Mouse (Mus musculus): ENCODE results near the gene Tspoap1. TPM values are rescaled to one million over a fixed set of nuclear protein-coding genes. Genes with fewer than 3 reads are reported as not detected.
A peak's percentile ranks its signal among the peaks of the same experiment; 100 is the strongest.

Tspoap1 gene
- polyA plus RNA-seq, 1 experiment: not detected

DNA sequence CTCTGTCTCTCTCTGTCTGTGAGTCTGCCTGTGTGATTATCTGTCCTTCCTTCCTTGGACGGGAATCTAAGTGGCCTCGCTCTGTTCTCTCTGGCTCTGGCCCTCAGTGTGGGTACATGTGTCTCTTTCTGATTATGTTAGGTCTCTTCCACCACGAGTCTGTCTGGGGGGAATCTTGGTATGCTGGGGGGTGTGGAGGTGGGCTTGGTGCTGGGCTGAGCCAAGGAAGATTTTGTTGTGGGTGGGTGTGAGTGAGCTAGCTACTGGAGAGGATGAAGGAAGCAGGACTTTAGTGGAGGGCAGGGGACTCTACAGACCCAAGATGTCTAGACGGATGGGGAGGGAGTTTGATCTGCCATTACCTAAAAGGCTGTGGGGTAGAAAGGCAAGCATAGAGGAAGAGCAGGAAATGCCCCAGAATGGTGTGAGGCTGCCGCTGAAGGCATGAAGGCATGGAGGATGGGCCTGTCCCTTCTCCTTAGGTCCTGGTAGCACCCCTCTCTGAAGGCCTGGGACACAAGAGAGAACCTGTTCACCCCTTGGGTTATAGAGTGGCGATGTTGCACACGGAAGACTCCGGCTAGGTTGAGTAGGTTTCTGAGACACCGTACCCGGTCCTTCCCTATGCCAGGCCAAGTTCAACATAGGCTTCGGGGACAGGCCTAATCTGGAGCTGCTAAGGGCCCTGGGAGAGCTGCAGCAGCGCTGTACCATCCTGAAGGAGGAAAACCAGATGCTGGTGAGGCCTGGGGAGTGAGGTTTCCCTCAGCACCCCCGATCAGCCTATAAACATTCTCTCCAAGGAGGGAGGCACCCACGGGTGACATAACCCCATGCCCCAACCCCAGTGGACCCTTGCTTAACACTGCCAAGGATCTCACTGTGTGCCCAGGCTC is 1.7 kb downstream of the Tspoap1 start:
- Histone ChIP-seq H3K4me1 (ENCODE audit: control insufficient read depth, insufficient read depth, low read length) (peaks cover 21% of the 10 kb centered on the region), H3K4me3 (ENCODE audit: insufficient read depth, low read depth, low read length) (peak overlapping the region; percentile 63), H3K27ac (ENCODE audit: insufficient read depth, low read depth, low read length) (peak overlapping the region; percentile 90)
- no peak for TF ChIP-seq CTCF (IDR thresholded peaks at IDR 0.05; ENCODE audit: insufficient read depth, low read depth, low read length)
- no peak for TF ChIP-seq POLR2A (IDR thresholded peaks at IDR 0.05; ENCODE audit: insufficient read depth, low read depth, low read length)
- WGBS: 36% methylated on average over 14 of the region's 14 CpGs

- Histone ChIP-seq H3K27ac (ENCODE audit: insufficient read depth, low read depth, low read length) (peak overlapping the region; percentile 90), H3K4me3 (ENCODE audit: insufficient read depth, low read depth, low read length) (peak overlapping the region; percentile 63), H3K4me1 (ENCODE audit: control insufficient read depth, insufficient read depth, low read length) (peaks cover 21% of the 10 kb centered on the region)
- TF ChIP-seq CTCF (IDR thresholded peaks at IDR 0.05; ENCODE audit: insufficient read depth, low read depth, low read length): no peak
- TF ChIP-seq POLR2A (IDR thresholded peaks at IDR 0.05; ENCODE audit: insufficient read depth, low read depth, low read length): no peak
- 19% methylated on average over 12 of the region's 12 CpGs for WGBS
Observed at GRCm38 (mm10) chr11:87762702-87763385, 2.5 kb downstream of the Tspoap1 start.

GRCm38 (mm10) chr11:87763511-87763987 is 3.2 kb downstream of the Tspoap1 start:
- peak overlapping the region; percentile 90 for H3K27ac ChIP-seq (ENCODE audit: insufficient read depth, low read depth, low read length)
- peak overlapping the region; percentile 63 for H3K4me3 ChIP-seq (ENCODE audit: insufficient read depth, low read depth, low read length)
- peaks cover 21% of the 10 kb centered on the region for H3K4me1 ChIP-seq (ENCODE audit: control insufficient read depth, insufficient read depth, low read length)
- TF ChIP-seq POLR2A (IDR thresholded peaks at IDR 0.05; ENCODE audit: insufficient read depth, low read depth, low read length) (0 out of 2 replicates have a peak, but pooled peaks have one; percentile 17), CTCF (IDR thresholded peaks at IDR 0.05; ENCODE audit: insufficient read depth, low read depth, low read length) (peak; percentile 14; the same call in 1 of the 2 replicates)
- WGBS: under 1% methylated on average over 17 of the region's 17 CpGs

- under 1% methylated on average over 65 of the region's 65 CpGs for WGBS
- Histone ChIP-seq H3K27ac (ENCODE audit: insufficient read depth, low read depth, low read length) (peak overlapping the region; percentile 90), H3K4me1 (ENCODE audit: control insufficient read depth, insufficient read depth, low read length) (peaks cover 21% of the 10 kb centered on the region), H3K4me3 (ENCODE audit: insufficient read depth, low read depth, low read length) (peak overlapping the region; percentile 63)
- no peak for TF ChIP-seq CTCF (IDR thresholded peaks at IDR 0.05; ENCODE audit: insufficient read depth, low read depth, low read length)
- TF ChIP-seq POLR2A (IDR thresholded peaks at IDR 0.05; ENCODE audit: insufficient read depth, low read depth, low read length): peak; percentile 29; the same call in 1 of the 2 replicates
Observed at GRCm38 (mm10) chr11:87763988-87764876, 3.9 kb downstream of the Tspoap1 start.

DNA sequence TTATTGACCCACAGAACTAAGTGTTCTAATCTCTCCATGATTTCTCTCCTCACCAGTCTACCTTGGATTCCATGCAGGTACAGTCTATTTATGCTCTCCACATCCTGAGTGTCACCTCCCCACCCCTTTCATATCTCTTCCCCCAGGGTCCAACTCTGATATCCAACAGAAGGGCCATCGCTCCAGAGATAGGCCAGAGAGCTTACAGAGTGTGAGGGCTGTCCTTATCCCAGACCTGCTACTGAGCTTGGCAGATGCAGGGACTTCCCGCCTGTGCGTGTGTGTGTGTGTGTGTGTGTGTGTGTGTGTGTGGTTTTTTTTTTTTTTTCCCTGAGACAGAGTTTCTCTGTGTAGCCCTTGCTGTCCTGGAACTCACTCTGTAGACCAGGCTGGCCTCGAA is 8.4 kb downstream of the Tspoap1 start:
- Histone ChIP-seq H3K27ac (ENCODE audit: insufficient read depth, low read depth, low read length) (no peak overlapping the region), H3K4me1 (ENCODE audit: control insufficient read depth, insufficient read depth, low read length) (peaks cover 19% of the 10 kb centered on the region), H3K4me3 (ENCODE audit: insufficient read depth, low read depth, low read length) (no peak overlapping the region)
- WGBS: 85% methylated on average over 4 of the region's 4 CpGs
- TF ChIP-seq POLR2A (IDR thresholded peaks at IDR 0.05; ENCODE audit: insufficient read depth, low read depth, low read length): no peak
- no peak for TF ChIP-seq CTCF (IDR thresholded peaks at IDR 0.05; ENCODE audit: insufficient read depth, low read depth, low read length)

DNA sequence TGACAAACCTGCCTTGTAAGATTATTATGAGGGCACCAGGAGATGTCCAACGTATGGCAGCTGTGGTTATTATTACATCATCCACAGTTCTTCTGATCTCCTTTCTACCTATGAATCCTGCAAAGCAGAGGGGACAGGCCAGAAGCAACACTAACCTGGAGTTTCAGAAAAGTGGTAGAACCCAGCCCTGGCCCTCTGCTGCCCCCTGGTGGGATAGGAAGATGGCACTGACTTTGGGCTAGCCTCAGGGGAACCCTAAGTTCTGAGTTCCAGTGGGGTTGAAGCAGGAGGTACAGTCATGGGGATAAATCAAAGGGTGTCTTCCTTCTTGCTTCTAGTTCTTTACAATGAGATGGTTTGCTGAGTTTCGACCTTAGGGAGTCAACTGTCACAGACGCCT is 10.6 kb downstream of the Tspoap1 start:
- Histone ChIP-seq H3K27ac (ENCODE audit: insufficient read depth, low read depth, low read length) (no peak overlapping the region), H3K4me3 (ENCODE audit: insufficient read depth, low read depth, low read length) (no peak overlapping the region), H3K4me1 (ENCODE audit: control insufficient read depth, insufficient read depth, low read length) (peaks cover 7% of the 10 kb centered on the region)
- WGBS: 62% methylated on average over 3 of the region's 3 CpGs
- no peak for TF ChIP-seq POLR2A (IDR thresholded peaks at IDR 0.05; ENCODE audit: insufficient read depth, low read depth, low read length)
- TF ChIP-seq CTCF (IDR thresholded peaks at IDR 0.05; ENCODE audit: insufficient read depth, low read depth, low read length): peak; percentile 57

- Histone ChIP-seq H3K4me1 (ENCODE audit: control insufficient read depth, insufficient read depth, low read length) (no peaks in the 10 kb centered on the region), H3K4me3 (ENCODE audit: insufficient read depth, low read depth, low read length) (no peak overlapping the region), H3K27ac (ENCODE audit: insufficient read depth, low read depth, low read length) (no peak overlapping the region)
- no peak for TF ChIP-seq POLR2A (IDR thresholded peaks at IDR 0.05; ENCODE audit: insufficient read depth, low read depth, low read length)
- TF ChIP-seq CTCF (IDR thresholded peaks at IDR 0.05; ENCODE audit: insufficient read depth, low read depth, low read length): no peak
- 79% methylated on average over 3 of the region's 3 CpGs for WGBS
Observed at GRCm38 (mm10) chr11:87772354-87772753, 12.0 kb downstream of the Tspoap1 start.

DNA sequence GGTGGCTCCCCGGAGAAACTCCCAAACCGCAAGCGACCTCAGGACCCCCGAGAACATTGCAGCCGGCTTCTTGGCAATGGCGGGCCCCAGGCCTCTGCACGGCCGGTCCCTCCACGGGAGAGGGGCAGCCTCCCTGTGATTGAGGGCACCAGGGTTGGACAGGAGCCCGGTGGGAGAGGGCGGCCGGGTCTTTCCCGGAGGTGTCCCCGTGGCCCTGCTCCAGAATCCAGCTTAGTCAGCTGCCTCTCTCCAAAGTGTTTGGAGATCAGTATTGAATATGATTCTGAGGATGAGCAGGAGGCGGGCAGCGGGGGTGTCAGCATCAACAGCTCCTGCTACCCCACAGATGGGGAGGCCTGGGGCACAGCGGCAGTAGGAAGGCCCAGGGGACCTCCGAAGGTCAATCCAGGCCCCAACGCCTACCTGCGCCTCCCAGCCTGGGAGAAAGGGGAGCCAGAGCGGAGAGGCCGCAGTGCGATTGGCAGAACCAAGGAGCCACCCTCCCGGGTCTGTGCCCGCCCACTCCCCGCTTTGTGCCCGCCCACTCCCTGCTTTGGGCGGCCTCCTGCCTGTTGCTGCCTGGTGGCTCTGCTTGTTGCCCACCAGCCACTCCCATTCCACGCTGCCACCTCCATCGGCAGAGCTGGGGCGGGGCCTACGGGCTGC is 17.9 kb downstream of the Tspoap1 start:
- peak overlapping the region; percentile 9 for H3K4me3 ChIP-seq (ENCODE audit: insufficient read depth, low read depth, low read length)
- H3K27ac ChIP-seq (ENCODE audit: insufficient read depth, low read depth, low read length): no peak overlapping the region
- 19% methylated on average over 32 of the region's 32 CpGs for WGBS
- peaks cover 15% of the 10 kb centered on the region for H3K4me1 ChIP-seq (ENCODE audit: control insufficient read depth, insufficient read depth, low read length)
- no peak for TF ChIP-seq POLR2A (IDR thresholded peaks at IDR 0.05; ENCODE audit: insufficient read depth, low read depth, low read length)

All from olfactory bulb, adult 2 months (tissue).